Mouse (Mus musculus): Measurements from ENCODE around the gene Slc16a6.

Slc16a6 gene

DNA sequence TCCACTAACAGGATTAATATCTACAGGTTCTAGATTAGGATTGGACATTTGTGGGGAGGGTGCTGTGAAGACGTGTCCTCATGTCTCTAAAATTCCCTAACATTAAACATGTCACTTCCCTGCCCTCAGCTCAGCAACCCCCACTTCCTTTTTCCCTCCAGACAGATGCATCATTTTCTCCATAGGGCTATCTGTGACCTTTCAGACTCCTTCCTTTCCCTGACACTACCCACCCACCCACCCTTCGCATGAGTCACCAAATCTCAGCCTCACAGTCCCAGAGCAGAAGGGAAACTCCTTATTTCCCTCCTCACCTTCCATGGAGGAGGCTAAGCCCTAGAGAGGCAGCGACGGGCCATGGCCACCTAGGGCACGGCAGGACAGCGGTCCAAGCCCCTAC, 59.8 kb downstream of the Slc16a6 start, which contains the start of gene 9930022D16Rik:
9930022D16Rik (plus strand) TSS at position 301 of the 400 bp plus-strand sequence.
- no peak for DNase-seq

DNA sequence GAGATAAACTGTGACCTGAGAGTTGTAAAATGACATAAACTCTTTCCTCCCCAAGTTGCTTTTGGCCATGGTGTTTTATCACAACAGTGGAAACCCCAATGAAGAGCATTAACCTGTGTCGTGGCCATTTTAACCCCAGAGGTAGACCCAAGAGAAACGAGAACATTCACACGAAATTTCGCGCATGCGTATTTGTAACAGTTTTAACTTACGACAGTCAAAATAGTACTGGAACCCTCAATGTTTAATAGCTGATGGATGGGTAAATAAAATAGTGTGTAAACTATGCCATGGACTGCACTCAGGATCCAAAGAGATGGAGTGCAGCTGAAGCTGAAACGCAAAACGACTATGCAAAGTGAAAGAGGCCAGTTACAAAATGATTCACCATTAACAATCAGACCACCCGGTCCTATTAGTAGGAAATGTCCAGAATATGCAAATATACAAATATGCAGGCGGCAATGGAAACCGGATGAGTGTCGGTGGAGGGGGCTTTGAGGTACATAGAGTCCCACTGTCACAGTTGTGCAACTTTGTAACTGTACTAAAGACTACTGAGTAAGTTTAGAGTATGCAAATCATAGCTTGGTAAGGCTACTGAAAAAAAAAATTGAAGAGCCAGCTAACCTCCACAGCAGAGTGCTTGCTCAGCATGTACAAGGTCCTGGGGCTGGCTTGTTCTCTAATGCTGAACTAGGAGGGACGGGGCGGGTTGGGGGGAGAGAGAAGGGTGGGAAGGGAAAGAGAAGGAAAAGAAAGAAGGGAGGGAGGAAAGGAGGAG, 63.0 kb downstream of the Slc16a6 start:
- no peak for DNase-seq

DNA sequence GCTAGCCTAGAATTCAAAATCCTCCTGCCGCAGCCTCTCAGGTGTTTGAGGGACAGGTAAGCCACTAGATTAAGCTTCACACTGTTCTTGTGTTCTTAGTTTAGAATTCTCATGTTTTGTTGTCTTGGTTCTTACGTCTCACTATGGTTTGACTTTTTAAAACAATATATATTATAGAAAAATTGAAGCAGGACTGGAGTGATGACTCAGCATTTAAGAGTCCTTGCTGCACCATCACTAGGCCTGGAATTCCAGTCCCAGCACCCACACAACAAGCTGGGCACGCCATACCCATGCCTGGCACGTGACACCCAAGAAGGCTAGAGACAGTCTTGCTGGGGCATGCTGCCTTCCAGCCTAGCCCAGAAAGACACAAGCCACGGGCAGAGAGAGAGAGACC, 67.0 kb downstream of the Slc16a6 start:
- no peak for DNase-seq
